Mouse (Mus musculus) testis, adult 2 months (tissue): ENCODE data around the gene Anln.

Experiments
- CTCF ChIP-seq: fragments of 200-500 bp; IDR thresholded peaks from 2 replicates; pipeline ENCODE4 v1.5.1; 2012; ENCODE audit warnings: low read depth, mild to moderate bottlenecking, inconsistent platforms, low read length, moderate library complexity; ENCODE audit not compliant: control insufficient read depth, insufficient read depth, insufficient replicate concordance
- POLR2A ChIP-seq: fragments of 200-500 bp; IDR thresholded peaks from 2 replicates; pipeline ENCODE4 v1.6.1; 2012; ENCODE audit warnings: low read depth, mild to moderate bottlenecking, inconsistent platforms, low read length, moderate library complexity; ENCODE audit not compliant: control insufficient read depth

DNA sequence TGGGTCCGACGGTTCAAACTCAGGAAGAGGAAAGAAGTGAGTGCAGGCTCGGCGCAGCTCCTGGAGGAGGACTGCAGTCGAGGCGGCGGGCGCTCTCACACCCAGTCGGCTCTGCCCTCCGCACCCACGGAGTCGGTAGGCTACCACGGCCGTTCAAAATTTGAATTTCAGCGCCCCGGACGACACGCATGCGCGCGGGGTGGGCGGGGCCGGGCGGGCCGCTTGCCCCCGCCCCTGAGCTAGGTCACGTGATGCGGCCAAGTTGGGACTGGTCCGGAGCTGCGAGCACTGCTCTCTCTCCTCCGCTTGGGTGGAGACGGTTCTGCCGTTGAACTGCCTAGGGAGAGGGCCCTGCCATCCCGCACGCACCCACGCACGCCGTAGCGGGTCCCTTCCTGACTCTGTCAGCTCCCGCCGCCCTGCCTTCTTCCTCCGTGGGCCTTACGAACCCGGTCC lies at the start of gene Anln:
- TF ChIP-seq CTCF (no peak), POLR2A (peak; percentile 99)
